Mouse (Mus musculus): ENCODE measurements at regions not wholly inside any gene's neighbourhood (a gene's known extent, or its start where the extent isn't known, plus 50 kb on each side); places are given as distances from the start of the nearest gene placed in this dataset.

DNA sequence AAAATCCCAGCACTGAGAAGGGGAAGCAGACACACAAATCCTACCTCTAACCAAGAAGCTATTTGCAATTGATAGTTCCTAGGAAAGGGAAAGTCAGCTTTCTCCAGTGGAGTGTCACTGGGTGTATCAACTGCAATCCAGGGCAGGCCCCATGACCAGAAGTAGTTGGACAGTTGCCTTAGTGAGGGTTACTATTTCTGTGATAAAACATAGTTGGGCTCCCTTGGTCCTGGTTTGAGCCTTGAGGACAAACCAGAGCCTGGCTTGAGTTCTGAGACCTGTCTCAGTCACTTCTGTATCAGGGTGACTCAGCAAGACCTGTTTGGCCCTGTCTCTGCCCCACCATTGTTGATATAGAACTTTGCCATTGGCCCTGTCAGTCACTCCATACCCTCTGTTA lies 384.3 kb downstream of the Fut8 start:
- no peak for TF ChIP-seq CTCF (IDR thresholded peaks at IDR 0.05; ENCODE audit: insufficient read depth, low read length)
- TF ChIP-seq POLR2A (IDR thresholded peaks at IDR 0.05; ENCODE audit: borderline replicate concordance, extremely low read depth, low read depth, low read length) = no peak

Measured in lung, adult 2 months (tissue).